Mouse (Mus musculus): ENCODE measurements at regions not wholly inside any gene's neighbourhood (a gene's known extent, or its start where the extent isn't known, plus 50 kb on each side); places are given as distances from the start of the nearest gene placed in this dataset.

GRCm38 (mm10) chr6:50808811-50809668, 154.8 kb upstream of the Npvf start:
- Histone ChIP-seq H3K27me3 (ENCODE audit: control insufficient read depth, insufficient read depth, low read length) (no peaks in the 10 kb centered on the region), H3K4me3 (ENCODE audit: low read length) (no peak overlapping the region), H3K4me2 (ENCODE audit: low read depth, low read length) (no peak overlapping the region; the same call in 1 of the 2 replicates), H3K9me3 (replicated peaks; ENCODE audit: control insufficient read depth, low read length) (no peaks in the 10 kb centered on the region), H3K36me3 (ENCODE audit: control insufficient read depth, insufficient read depth) (no peaks in the 10 kb centered on the region), H3K9ac (ENCODE audit: low read length) (peak overlapping the region; percentile 38), H3K4me1 (ENCODE audit: control insufficient read depth, insufficient read depth, low read length) (peaks cover 13% of the 10 kb centered on the region), H3K27ac (ENCODE audit: low read length) (no peak overlapping the region)
- 50% methylated on average over 24 of the region's 24 CpGs for WGBS
- ATAC-seq (replicated peaks; ENCODE audit: extremely low read depth, insufficient read depth, low FRiP score) = no peak

- Histone ChIP-seq H3K27ac (ENCODE audit: low read length) (no peak overlapping the region), H3K4me3 (ENCODE audit: low read length) (no peak overlapping the region), H3K4me2 (ENCODE audit: low read depth, low read length) (no peak overlapping the region)
Measured at GRCm38 (mm10) chr6:50809669-50809983, 155.4 kb upstream of the Npvf start.

GRCm38 (mm10) chr6:50814936-50815500, 160.8 kb upstream of the Npvf start:
- Histone ChIP-seq H3K9ac (ENCODE audit: low read length) (no peak overlapping the region), H3K36me3 (ENCODE audit: control insufficient read depth, insufficient read depth) (no peaks in the 10 kb centered on the region), H3K27ac (ENCODE audit: low read length) (no peak overlapping the region), H3K27me3 (ENCODE audit: control insufficient read depth, insufficient read depth, low read length) (no peaks in the 10 kb centered on the region), H3K9me3 (replicated peaks; ENCODE audit: control insufficient read depth, low read length) (no peaks in the 10 kb centered on the region), H3K4me1 (ENCODE audit: control insufficient read depth, insufficient read depth, low read length) (peaks cover 5% of the 10 kb centered on the region), H3K4me3 (ENCODE audit: low read length) (no peak overlapping the region), H3K4me2 (ENCODE audit: low read depth, low read length) (no peak overlapping the region)
- 76% methylated on average over 10 of the region's 10 CpGs for WGBS
- ATAC-seq (replicated peaks; ENCODE audit: extremely low read depth, insufficient read depth, low FRiP score) = no peak

More at GRCm38 (mm10) chr6:50809669-50809983, 155.4 kb upstream of the Npvf start:
- no peaks in the 10 kb centered on the region for H3K9me3 ChIP-seq (replicated peaks; ENCODE audit: control insufficient read depth, low read length)
- H3K36me3 ChIP-seq (ENCODE audit: control insufficient read depth, insufficient read depth) = no peaks in the 10 kb centered on the region
- peaks cover 13% of the 10 kb centered on the region for H3K4me1 ChIP-seq (ENCODE audit: control insufficient read depth, insufficient read depth, low read length)
- 18% methylated on average over 4 of the region's 4 CpGs for WGBS
- no peaks in the 10 kb centered on the region for H3K27me3 ChIP-seq (ENCODE audit: control insufficient read depth, insufficient read depth, low read length)
- ATAC-seq (replicated peaks; ENCODE audit: extremely low read depth, insufficient read depth, low FRiP score) = no peak
- no peak overlapping the region for H3K9ac ChIP-seq (ENCODE audit: low read length)

- ATAC-seq (replicated peaks; ENCODE audit: extremely low read depth, insufficient read depth, low FRiP score) = no peak
- Histone ChIP-seq H3K9me3 (replicated peaks; ENCODE audit: control insufficient read depth, low read length) (no peaks in the 10 kb centered on the region), H3K9ac (ENCODE audit: low read length) (no peak overlapping the region), H3K27me3 (ENCODE audit: control insufficient read depth, insufficient read depth, low read length) (no peaks in the 10 kb centered on the region), H3K4me2 (ENCODE audit: low read depth, low read length) (no peak overlapping the region), H3K36me3 (ENCODE audit: control insufficient read depth, insufficient read depth) (no peaks in the 10 kb centered on the region), H3K4me1 (ENCODE audit: control insufficient read depth, insufficient read depth, low read length) (peaks cover 5% of the 10 kb centered on the region), H3K27ac (ENCODE audit: low read length) (no peak overlapping the region), H3K4me3 (ENCODE audit: low read length) (no peak overlapping the region)
- WGBS = 52% methylated on average over 8 of the region's 8 CpGs
Measured at GRCm38 (mm10) chr6:50815579-50815978, 161.3 kb upstream of the Npvf start.

- Histone ChIP-seq H3K4me2 (ENCODE audit: low read depth, low read length) (no peak overlapping the region), H3K4me1 (ENCODE audit: control insufficient read depth, insufficient read depth, low read length) (peaks cover 5% of the 10 kb centered on the region), H3K9ac (ENCODE audit: low read length) (no peak overlapping the region), H3K9me3 (replicated peaks; ENCODE audit: control insufficient read depth, low read length) (no peaks in the 10 kb centered on the region), H3K4me3 (ENCODE audit: low read length) (no peak overlapping the region), H3K27ac (ENCODE audit: low read length) (no peak overlapping the region), H3K36me3 (ENCODE audit: control insufficient read depth, insufficient read depth) (no peaks in the 10 kb centered on the region), H3K27me3 (ENCODE audit: control insufficient read depth, insufficient read depth, low read length) (no peaks in the 10 kb centered on the region)
- WGBS = 60% methylated on average over 10 of the region's 10 CpGs
- no peak for ATAC-seq (replicated peaks; ENCODE audit: extremely low read depth, insufficient read depth, low FRiP score)
Measured at GRCm38 (mm10) chr6:50817430-50817829, 163.2 kb upstream of the Npvf start.

- no peak overlapping the region for H3K4me3 ChIP-seq (ENCODE audit: low read length)
- H3K36me3 ChIP-seq (ENCODE audit: control insufficient read depth, insufficient read depth) = no peaks in the 10 kb centered on the region
- no peak for ATAC-seq (replicated peaks; ENCODE audit: extremely low read depth, insufficient read depth, low FRiP score)
- no peaks in the 10 kb centered on the region for H3K9me3 ChIP-seq (replicated peaks; ENCODE audit: control insufficient read depth, low read length)
- H3K4me1 ChIP-seq (ENCODE audit: control insufficient read depth, insufficient read depth, low read length) = peaks cover 8% of the 10 kb centered on the region
- 79% methylated on average over 5 of the region's 5 CpGs for WGBS
- no peak overlapping the region for H3K9ac ChIP-seq (ENCODE audit: low read length)
- no peak overlapping the region for H3K4me2 ChIP-seq (ENCODE audit: low read depth, low read length)
- no peak overlapping the region for H3K27ac ChIP-seq (ENCODE audit: low read length)
- H3K27me3 ChIP-seq (ENCODE audit: control insufficient read depth, insufficient read depth, low read length) = no peaks in the 10 kb centered on the region
Measured at GRCm38 (mm10) chr6:50818433-50818832, 164.2 kb upstream of the Npvf start.

GRCm38 (mm10) chr6:50818891-50819541, 164.8 kb upstream of the Npvf start:
- no peaks in the 10 kb centered on the region for H3K9me3 ChIP-seq (replicated peaks; ENCODE audit: control insufficient read depth, low read length)
- no peaks in the 10 kb centered on the region for H3K27me3 ChIP-seq (ENCODE audit: control insufficient read depth, insufficient read depth, low read length)
- H3K4me3 ChIP-seq (ENCODE audit: low read length) = no peak overlapping the region
- no peak for ATAC-seq (replicated peaks; ENCODE audit: extremely low read depth, insufficient read depth, low FRiP score)
- H3K4me1 ChIP-seq (ENCODE audit: control insufficient read depth, insufficient read depth, low read length) = peaks cover 8% of the 10 kb centered on the region
- 66% methylated on average over 10 of the region's 10 CpGs for whole genome bisulfite sequencing
- no peaks in the 10 kb centered on the region for H3K36me3 ChIP-seq (ENCODE audit: control insufficient read depth, insufficient read depth)
- no peak overlapping the region for H3K4me2 ChIP-seq (ENCODE audit: low read depth, low read length)
- H3K9ac ChIP-seq (ENCODE audit: low read length) = no peak overlapping the region
- H3K27ac ChIP-seq (ENCODE audit: low read length) = no peak overlapping the region

GRCm38 (mm10) chr6:50821401-50822235, 167.4 kb upstream of the Npvf start:
- Histone ChIP-seq H3K4me3 (ENCODE audit: low read length) (no peak overlapping the region), H3K4me1 (ENCODE audit: control insufficient read depth, insufficient read depth, low read length) (peaks cover 3% of the 10 kb centered on the region; the same call in 1 of the 2 replicates), H3K4me2 (ENCODE audit: low read depth, low read length) (no peak overlapping the region), H3K36me3 (ENCODE audit: control insufficient read depth, insufficient read depth) (no peaks in the 10 kb centered on the region), H3K9me3 (replicated peaks; ENCODE audit: control insufficient read depth, low read length) (no peaks in the 10 kb centered on the region), H3K27ac (ENCODE audit: low read length) (no peak overlapping the region), H3K9ac (ENCODE audit: low read length) (no peak overlapping the region), H3K27me3 (ENCODE audit: control insufficient read depth, insufficient read depth, low read length) (0 out of 2 replicates have a peak, but pooled peaks cover 3% of the 10 kb centered on the region)
- no peak for ATAC-seq (replicated peaks; ENCODE audit: extremely low read depth, insufficient read depth, low FRiP score)
- 59% methylated on average over 12 of the region's 12 CpGs for WGBS

All from heart, embryonic 16.5 days (tissue).